Mouse (Mus musculus) cortical plate, adult 2 months (tissue): Measurements from ENCODE around the gene Rasgrp4. TPM values are rescaled to one million over a fixed set of nuclear protein-coding genes. Genes with fewer than 3 reads are reported as not detected.
A peak's percentile ranks its signal among the peaks of the same experiment; 100 is the strongest.

ENCODE experiments used
- H3K27ac ChIP-seq: fragments of 200-500 bp; 2 replicates; pipeline ENCODE4 v1.5.1; 2012; ENCODE audit warnings: low read length, control low read depth, inconsistent platforms; ENCODE audit not compliant: insufficient read depth
- H3K4me1 ChIP-seq: fragments of 200-500 bp; 2 replicates; pipeline ENCODE4 v1.6.1; 2011; ENCODE audit warnings: low read length; ENCODE audit not compliant: control insufficient read depth, insufficient read depth
- H3K4me3 ChIP-seq: fragments of 200-500 bp; 2 replicates; pipeline ENCODE4 v1.5.1; 2011; ENCODE audit warnings: mild to moderate bottlenecking, low read length, control low read depth; ENCODE audit not compliant: insufficient read depth
- CTCF ChIP-seq: fragments of 200-500 bp; IDR thresholded peaks from 2 replicates; pipeline ENCODE4 v1.5.1; 2011; ENCODE audit warnings: mild to moderate bottlenecking, control low read depth, low read length; ENCODE audit not compliant: insufficient read depth; ENCODE audit errors: extremely low read depth
- POLR2A ChIP-seq: fragments of 200-500 bp; IDR thresholded peaks from 2 replicates; pipeline ENCODE4 v1.6.1; 2011; ENCODE audit warnings: mild to moderate bottlenecking, low read length, control low read depth; ENCODE audit not compliant: insufficient read depth; ENCODE audit errors: extremely low read depth
- polyA plus RNA-seq: library from polyadenylated mRNA; depleted of rRNA; stranded (reverse); fragments of >200 nt; gene quantifications from 2 replicates; pipeline ENCODE4 v1.2.3, GENCODE M21; 2012; rRNA removed

The Rasgrp4 gene
- polyA plus RNA-seq: 1.5 and 1.6 TPM in 2 replicates

DNA sequence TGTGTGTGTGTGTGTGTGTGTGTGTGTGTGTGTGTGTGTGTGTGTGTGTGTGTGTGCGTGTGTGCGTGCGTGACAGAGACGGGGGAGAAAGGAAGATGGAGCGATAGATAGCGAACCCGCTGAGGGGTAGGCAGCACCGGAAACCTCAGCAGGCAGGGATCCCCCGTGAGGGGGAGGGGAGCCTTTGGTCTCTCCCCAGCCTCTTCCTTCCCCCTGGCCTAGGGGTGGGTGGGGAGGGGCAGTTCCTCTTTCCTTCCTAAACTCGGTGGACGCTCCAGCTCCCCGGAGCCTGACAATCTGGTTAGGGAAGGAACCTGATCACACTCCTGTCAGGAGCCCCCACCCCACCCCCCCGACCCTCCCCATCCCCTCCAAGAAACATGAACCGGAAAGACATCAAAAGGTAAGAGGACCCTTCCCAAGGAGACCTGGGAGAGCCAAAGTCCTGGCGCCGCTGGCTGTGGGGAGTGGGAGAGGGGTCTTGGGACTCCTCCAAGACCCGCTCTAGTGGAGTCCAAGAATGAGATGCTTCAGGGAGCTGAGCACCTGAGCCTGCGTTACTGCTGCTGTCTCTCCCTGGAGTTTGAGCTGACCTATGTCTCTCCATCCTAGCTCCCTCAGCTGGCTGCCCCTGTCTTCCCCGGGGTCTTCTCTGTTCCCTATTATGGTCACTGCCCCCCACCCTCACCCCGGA, at the start of gene Rasgrp4:
Gene Rasgrp4, plus strand, starts transcription at position 159 of the 694 bp plus-strand sequence.
- no peaks in the 10 kb centered on the region for H3K4me1 ChIP-seq
- H3K4me3 ChIP-seq: no peak within 1 kb of the TSS
- TF ChIP-seq POLR2A (no peak), CTCF (no peak)
- H3K27ac ChIP-seq: no peak within 1 kb of the TSS

DNA sequence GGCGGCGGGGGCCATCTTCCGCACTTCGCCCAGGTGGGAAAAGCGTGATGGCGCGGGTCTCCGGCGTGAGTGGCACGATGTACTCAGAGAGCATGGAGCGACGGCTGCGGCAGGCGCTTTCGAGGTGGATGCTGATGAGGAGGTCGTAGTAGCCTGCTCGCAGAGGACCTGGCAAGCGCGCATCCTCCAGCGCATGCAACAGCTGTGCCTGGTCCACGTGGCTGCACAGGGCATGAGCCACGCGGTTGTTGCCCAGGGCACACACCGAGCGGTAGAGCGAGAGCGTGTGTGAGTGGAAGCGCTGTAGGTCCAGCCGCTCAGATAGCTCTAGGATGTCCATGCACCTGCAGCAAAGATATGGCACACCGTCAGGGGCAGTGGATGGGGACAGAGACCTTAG, 48.7 kb upstream of the Rasgrp4 start:
- Histone ChIP-seq H3K4me1 (peaks cover 9% of the 10 kb centered on the region), H3K4me3 (no peak overlapping the region), H3K27ac (no peak overlapping the region)
- TF ChIP-seq POLR2A (no peak), CTCF (no peak)

DNA sequence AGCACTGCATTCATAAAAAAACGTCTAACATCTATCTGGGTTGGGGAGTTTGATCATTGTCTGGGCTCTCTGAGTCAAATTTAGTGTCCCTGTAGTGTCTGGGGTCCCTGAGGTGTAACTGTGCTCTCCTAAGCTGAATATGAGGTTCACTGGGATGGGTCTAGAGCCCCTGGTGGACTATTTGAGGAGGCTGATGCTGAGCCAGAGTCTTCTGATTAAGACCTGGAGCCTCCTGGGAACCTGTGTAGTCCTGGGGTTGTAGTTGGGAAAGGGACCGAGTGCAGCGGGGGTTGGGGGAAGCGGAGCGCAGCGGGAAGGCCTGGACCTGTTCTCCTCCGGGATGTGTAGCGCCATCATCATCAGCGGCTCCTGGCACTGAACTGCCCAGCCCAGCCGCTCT, 47.7 kb upstream of the Rasgrp4 start:
- Histone ChIP-seq H3K27ac (no peak overlapping the region), H3K4me1 (peaks cover 9% of the 10 kb centered on the region), H3K4me3 (no peak overlapping the region)
- TF ChIP-seq CTCF: no peak

DNA sequence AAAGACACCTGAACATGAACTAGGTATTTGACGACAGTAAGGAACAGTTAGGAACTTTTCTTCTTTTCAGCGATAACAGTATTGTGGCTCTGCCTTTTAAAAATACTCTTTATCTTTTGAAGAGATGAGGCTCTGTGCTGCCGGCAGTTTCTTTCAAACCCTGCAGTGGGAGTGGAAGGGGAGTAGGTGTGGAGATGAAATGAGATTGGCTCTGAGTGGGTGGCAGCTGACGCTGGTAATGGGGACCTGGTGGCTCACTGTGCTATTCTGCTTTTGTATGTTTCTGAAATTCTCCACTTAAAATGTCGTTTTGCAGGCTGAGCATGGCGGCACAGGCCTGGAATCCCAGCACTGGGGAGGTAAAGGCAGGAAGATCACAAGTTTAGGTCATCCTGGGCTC, 45.8 kb upstream of the Rasgrp4 start:
- peaks cover 9% of the 10 kb centered on the region for H3K4me1 ChIP-seq
- peak overlapping the region; percentile 62 for H3K27ac ChIP-seq
- H3K4me3 ChIP-seq: no peak overlapping the region
- TF ChIP-seq POLR2A (peak; percentile 46; the same call in 1 of the 2 replicates), CTCF (no peak)

DNA sequence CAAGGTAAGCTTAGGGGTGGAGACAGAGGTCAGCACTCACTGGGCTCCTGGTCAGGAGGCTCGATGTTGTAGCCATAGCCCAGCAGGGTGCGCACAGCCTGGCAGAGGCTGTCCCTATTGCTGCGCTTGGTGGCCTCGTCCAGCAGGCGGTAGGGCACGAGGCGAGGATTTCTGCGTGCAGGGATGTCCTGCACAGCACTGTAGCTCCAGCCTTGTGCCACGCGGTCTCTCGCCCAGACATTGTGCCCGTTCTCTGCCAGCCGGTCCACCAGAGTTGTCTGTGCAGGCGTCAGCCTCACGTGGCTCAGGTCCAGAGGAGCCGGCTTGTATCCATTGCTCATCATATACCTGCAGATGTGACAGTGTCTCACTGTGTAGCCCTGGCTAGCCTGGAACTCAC, 37.5 kb upstream of the Rasgrp4 start:
- TF ChIP-seq POLR2A (no peak), CTCF (no peak)
- H3K4me3 ChIP-seq: no peak overlapping the region
- H3K27ac ChIP-seq: no peak overlapping the region
- no peaks in the 10 kb centered on the region for H3K4me1 ChIP-seq

DNA sequence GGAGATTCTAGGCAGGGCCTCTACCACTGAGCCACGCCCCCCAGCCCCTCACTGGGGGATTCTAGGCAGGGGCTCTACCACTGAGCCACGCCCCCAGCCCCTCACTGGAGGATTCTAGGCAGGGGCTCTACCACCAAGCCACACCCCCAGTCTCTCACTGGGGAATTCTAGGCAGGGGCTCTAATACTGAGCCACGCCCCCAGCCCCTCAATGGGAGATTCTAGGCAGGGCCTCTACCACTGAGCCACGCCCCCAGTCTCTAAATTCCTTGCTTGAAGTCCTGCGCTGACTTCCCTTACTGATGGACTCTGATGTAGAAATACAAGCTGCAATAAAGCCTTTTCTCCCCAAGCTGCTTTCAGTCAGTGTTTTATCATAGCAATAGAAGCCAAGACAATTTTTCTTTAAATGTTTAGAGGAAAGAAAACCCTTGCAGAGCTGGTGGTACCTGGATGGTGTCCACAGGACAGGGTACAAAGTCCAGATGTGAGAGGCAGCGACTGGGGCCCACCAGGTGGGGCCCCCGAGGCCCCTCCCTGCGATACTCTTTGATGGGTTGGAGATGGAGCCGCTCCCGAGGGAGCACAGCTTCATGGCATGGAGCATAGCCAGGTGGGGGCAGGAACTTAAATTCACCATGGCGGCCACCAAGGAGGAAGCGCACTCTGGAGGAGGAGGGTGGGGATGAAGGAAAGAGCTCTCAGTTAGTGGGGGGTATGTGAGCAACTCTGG, 33.2 kb upstream of the Rasgrp4 start:
- TF ChIP-seq POLR2A (no peak), CTCF (no peak)
- Histone ChIP-seq H3K27ac (no peak overlapping the region), H3K4me3 (no peak overlapping the region), H3K4me1 (no peaks in the 10 kb centered on the region)

DNA sequence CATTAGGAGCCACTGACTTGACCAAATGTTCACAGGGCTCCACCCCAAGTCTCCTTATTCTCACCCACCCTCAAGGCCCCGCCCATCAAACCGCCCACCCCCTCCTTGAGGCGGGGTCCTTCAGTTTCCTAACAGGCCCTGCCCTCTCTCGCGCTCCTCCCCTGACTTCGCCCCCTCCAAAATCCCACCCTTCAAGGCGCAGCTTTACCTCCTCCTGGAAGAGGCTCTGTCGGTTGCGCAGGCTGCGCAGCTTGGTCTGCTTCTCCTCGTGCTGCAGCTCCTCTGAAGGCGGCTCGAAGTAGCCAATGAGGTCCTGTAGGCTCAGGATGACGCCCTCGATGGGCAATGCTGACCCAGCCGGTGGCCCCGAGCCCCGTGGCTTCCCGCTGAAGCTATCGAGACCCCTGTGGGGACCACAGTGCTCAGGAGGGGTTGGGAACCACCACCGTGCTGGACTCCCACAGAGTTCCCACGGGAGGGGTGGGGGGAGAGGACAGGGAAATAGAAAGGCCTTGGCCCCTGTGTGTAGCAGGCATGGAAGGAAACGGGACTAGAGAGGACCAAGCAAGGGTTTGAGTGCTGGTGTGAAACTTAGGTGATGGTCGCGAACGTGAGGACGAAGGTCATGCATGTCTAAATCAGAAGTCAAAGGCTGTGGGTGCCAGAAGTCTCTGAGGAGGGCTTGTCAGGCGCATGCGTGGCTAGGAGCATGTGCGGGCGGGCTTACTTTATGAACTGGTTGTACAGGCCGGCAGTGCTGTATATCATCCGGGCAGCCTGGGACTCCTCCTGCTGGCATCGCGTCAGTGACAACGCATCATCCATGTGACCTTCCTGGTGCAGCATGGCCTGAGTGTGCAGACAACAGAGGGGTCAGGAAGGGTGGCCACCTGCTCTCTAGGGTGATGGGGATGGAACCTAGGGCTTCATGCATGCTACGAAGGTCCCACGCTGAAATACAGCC, 25.4 kb upstream of the Rasgrp4 start:
- no peaks in the 10 kb centered on the region for H3K4me1 ChIP-seq
- no peak overlapping the region for H3K27ac ChIP-seq
- TF ChIP-seq POLR2A: no peak
- TF ChIP-seq CTCF: no peak
- H3K4me3 ChIP-seq: no peak overlapping the region

DNA sequence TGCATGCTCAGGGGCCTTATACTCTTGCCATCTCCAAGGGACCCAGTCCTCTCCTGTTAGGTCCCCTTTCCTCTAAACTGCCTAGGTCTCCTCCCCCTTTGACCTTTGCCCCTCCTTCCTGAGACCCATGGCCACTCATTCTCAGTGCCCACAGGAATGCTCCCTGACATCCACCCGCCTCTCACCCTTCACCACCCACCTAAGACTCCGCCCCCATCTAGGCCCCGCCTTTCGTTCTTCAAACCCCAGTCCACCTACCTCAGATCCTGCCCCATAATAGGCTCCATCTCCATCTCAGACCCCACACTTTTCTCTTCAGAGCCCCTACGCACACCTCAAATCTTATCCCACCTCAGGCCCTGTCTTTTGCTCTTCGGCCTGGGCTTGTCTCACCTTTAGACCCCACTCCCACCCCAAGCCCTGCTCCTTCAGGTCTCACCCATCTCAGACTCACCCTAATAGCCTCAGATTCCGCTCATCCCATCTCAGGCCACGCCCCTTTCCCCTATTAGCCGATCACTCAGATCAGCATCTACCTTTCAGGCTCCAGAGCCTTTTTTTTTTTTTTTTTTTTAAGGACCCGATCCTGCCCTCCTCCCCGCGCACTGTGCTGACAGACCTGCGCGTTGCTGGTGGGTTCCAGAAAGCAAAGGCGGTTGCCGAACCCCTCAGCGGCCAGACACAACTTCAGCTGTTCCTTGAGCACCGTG, 16.4 kb upstream of the Rasgrp4 start:
- H3K4me1 ChIP-seq: no peaks in the 10 kb centered on the region
- TF ChIP-seq POLR2A (no peak), CTCF (no peak)
- no peak overlapping the region for H3K4me3 ChIP-seq
- no peak overlapping the region for H3K27ac ChIP-seq

DNA sequence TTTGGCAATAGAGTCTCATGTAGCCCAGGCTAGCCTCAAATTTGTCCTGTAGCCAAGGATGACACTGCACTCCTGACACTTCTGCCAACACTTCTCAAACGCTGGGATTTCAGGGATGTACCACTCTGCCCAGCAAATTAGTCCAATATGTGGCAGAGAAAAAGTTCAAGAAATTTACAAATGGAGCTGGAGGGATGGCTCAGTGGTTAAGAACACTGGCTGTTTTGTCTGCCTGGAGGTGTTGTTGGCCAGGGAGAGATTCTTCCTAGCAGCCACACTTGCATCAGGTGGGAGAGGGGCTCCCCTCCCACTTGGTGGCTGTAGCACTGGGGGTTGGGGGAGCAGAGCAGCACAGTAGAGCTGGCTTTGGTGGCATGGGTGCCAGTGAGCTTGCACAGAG, 15.1 kb upstream of the Rasgrp4 start:
- Histone ChIP-seq H3K4me3 (no peak overlapping the region), H3K4me1 (no peaks in the 10 kb centered on the region), H3K27ac (no peak overlapping the region)
- TF ChIP-seq POLR2A: no peak
